Mouse (Mus musculus) liver, embryonic 14.5 days (tissue): ENCODE data around the gene Olfr231. TPM values are rescaled to one million over a fixed set of nuclear protein-coding genes. Genes with fewer than 3 reads are reported as not detected.
A peak's percentile ranks its signal among the peaks of the same experiment; 100 is the strongest.

ENCODE experiments used
- ATAC-seq: fragments of 200-750 bp; cut with Nextera tagmentation; 2 replicates; pipeline ENCODE4 v1.8.0; 2017; ENCODE audit warnings: moderate number of reproducible peaks, mild to moderate bottlenecking, moderate library complexity; ENCODE audit not compliant: insufficient read depth
- DNase-seq, 3 experiments: peaks; one replicate each; pipeline ENCODE4 v3.0.0-alpha.2; 2012 to 2013; ENCODE audit warnings: low read depth in 3 of 3, low spot score in 3 of 3
- H3K27ac ChIP-seq: fragments of 300-500 bp; sonication (generic); 2 replicates; pipeline ENCODE4 v1.5.1; 2014; ENCODE audit warnings: moderate library complexity, mild to moderate bottlenecking, control low read depth, inconsistent platforms
- H3K27me3 ChIP-seq: fragments of 300-500 bp; sonication (generic); 2 replicates; pipeline ENCODE4 v1.6.1; 2014; ENCODE audit warnings: mild to moderate bottlenecking, low read length, moderate library complexity; ENCODE audit not compliant: control insufficient read depth, insufficient read depth
- H3K36me3 ChIP-seq: fragments of 300-500 bp; sonication (generic); replicated peaks from 2 replicates; pipeline ENCODE4 v1.6.1; 2014; ENCODE audit warnings: low read depth; ENCODE audit not compliant: control insufficient read depth, insufficient read depth
- H3K4me1 ChIP-seq, 2 experiments: fragments of 200-500 bp in 1 of 2; fragments of 300-500 bp in 1 of 2; sonication (generic) in 1 of 2; replicated peaks; 2 replicates each; pipeline ENCODE4 v1.6.1; 2012 to 2014; ENCODE audit warnings: antibody characterized with exemption in 1 of 2, inconsistent platforms in 1 of 2, low read length in 1 of 2; ENCODE audit not compliant: control insufficient read depth in 2 of 2, insufficient read depth in 2 of 2
- H3K4me2 ChIP-seq: fragments of 300-500 bp; sonication (generic); 2 replicates; pipeline ENCODE4 v1.6.1; 2014; ENCODE audit warnings: low read depth, mild to moderate bottlenecking, control low read depth, moderate library complexity
- H3K4me3 ChIP-seq, 2 experiments: fragments of 200-500 bp in 1 of 2; fragments of 300-500 bp in 1 of 2; sonication (generic) in 1 of 2; 2 replicates each; pipeline ENCODE4 v1.5.1; 2012 to 2014; ENCODE audit warnings: low read depth in 2 of 2, low read length in 2 of 2, mild to moderate bottlenecking in 2 of 2, control low read depth in 1 of 2, inconsistent platforms in 1 of 2, moderate library complexity in 1 of 2; ENCODE audit not compliant: insufficient read depth in 1 of 2
- H3K9ac ChIP-seq: fragments of 300-500 bp; sonication (generic); replicated peaks from 2 replicates; pipeline ENCODE4 v1.6.1; 2014; ENCODE audit warnings: mild to moderate bottlenecking, control low read depth, moderate library complexity
- H3K9me3 ChIP-seq: fragments of 300-500 bp; sonication (generic); 2 replicates; pipeline ENCODE4 v1.6.1; 2016; ENCODE audit warnings: low read length, mixed read lengths; ENCODE audit not compliant: control insufficient read depth
- CTCF ChIP-seq: IDR thresholded peaks from 2 replicates; pipeline ENCODE4 v1.5.1; 2016; ENCODE audit warnings: antibody characterized with exemption, low read depth, control low read depth
- EP300 ChIP-seq: IDR thresholded peaks from 2 replicates; pipeline ENCODE4 v1.6.1; 2016; ENCODE audit warnings: antibody characterized with exemption, low read depth
- WGBS: fragments of 180-500 bp; shearing (Covaris S2); extraction: QIAGEN DNeasy Blood & Tissue Kit; methylation state at CpG from one replicate; pipeline ENCODE4 v1.1.7; 2014; ENCODE audit not compliant: insufficient replicate concordance; 5-methylcytosine and 5-hydroxymethylcytosine counted together
- polyA plus RNA-seq, 2 experiments: library from polyadenylated mRNA; depleted of rRNA in 1 of 2; stranded (reverse) in 1 of 2; unstranded in 1 of 2; fragments of >200 nt; fragmentation: Nextera tagmentation in 1 of 2; extraction: Ambion mirVana in 1 of 2; gene quantifications; 2 replicates each; pipeline versions ENCODE4 v1.2.1 to v1.2.3; 2012 to 2014

Gene Olfr231
- polyA plus RNA-seq, 2 experiments = not detected

- no peaks in the 10 kb centered on the region for H3K9me3 ChIP-seq
- TF ChIP-seq EP300 (no peak), CTCF (no peak)
- no peaks in the 10 kb centered on the region for H3K27me3 ChIP-seq
- H3K36me3 ChIP-seq = no peaks in the 10 kb centered on the region
- H3K4me1 ChIP-seq = peaks cover 0 to 7% of the 10 kb centered on the region in 2 experiments; a peak in 2 of 4 replicates
- WGBS = 60% methylated on average over 1 of the region's 1 CpGs
- H3K4me2 ChIP-seq = no peak within 1 kb of the TSS
- no peak within 1 kb of the TSS for H3K27ac ChIP-seq
- no peak within 1 kb of the TSS for H3K4me3 ChIP-seq
- ATAC-seq (no peak), DNase-seq (no peak)
- H3K9ac ChIP-seq = no peak within 1 kb of the TSS
Measured at GRCm38 (mm10) chr1:174155333-174155732, 34.4 kb upstream of the Olfr231 start, which contains the start of gene Olfr420. Olfr420 (plus strand) TSS chr1:174155633.

- Histone ChIP-seq H3K27ac (no peak overlapping the region), H3K4me3 (no peak overlapping the region), H3K9me3 (no peaks in the 10 kb centered on the region), H3K36me3 (no peaks in the 10 kb centered on the region), H3K9ac (no peak overlapping the region), H3K27me3 (no peaks in the 10 kb centered on the region), H3K4me1 (no peaks in the 10 kb centered on the region), H3K4me2 (no peak overlapping the region)
- DNase-seq (no peak), ATAC-seq (no peak)
- TF ChIP-seq CTCF (no peak), EP300 (no peak)
- 75% methylated on average over 2 of the region's 2 CpGs for WGBS
Measured at GRCm38 (mm10) chr1:174149289-174149688, 28.3 kb upstream of the Olfr231 start.

- DNase-seq (no peak), ATAC-seq (peak; percentile 22; the same call in 1 of the 2 replicates)
- no peak overlapping the region for H3K27ac ChIP-seq
- no peaks in the 10 kb centered on the region; the same call in 1 of the 2 replicates for H3K27me3 ChIP-seq
- no peak overlapping the region for H3K9ac ChIP-seq
- H3K36me3 ChIP-seq = no peaks in the 10 kb centered on the region
- WGBS = 73% methylated on average over 1 of the region's 1 CpGs
- no peaks in the 10 kb centered on the region for H3K4me1 ChIP-seq
- H3K4me3 ChIP-seq = no peak overlapping the region
- H3K9me3 ChIP-seq = no peaks in the 10 kb centered on the region
- H3K4me2 ChIP-seq = no peak overlapping the region
- no peak for TF ChIP-seq EP300
- no peak for TF ChIP-seq CTCF
Measured at GRCm38 (mm10) chr1:174146696-174147095, 25.7 kb upstream of the Olfr231 start.

- Histone ChIP-seq H3K4me2 (no peak overlapping the region), H3K9ac (no peak overlapping the region), H3K27ac (no peak overlapping the region), H3K4me3 (no peak overlapping the region), H3K36me3 (no peaks in the 10 kb centered on the region), H3K27me3 (no peaks in the 10 kb centered on the region; the same call in 1 of the 2 replicates), H3K9me3 (no peaks in the 10 kb centered on the region), H3K4me1 (no peaks in the 10 kb centered on the region)
- TF ChIP-seq EP300 (no peak), CTCF (no peak)
- DNase-seq (no peak), ATAC-seq (no peak)
- 31% methylated on average over 2 of the region's 2 CpGs for WGBS
Measured at GRCm38 (mm10) chr1:174141384-174141783, 20.4 kb upstream of the Olfr231 start.

GRCm38 (mm10) chr1:174131999-174132398 is 11.0 kb upstream of the Olfr231 start:
- no peaks in the 10 kb centered on the region for H3K9me3 ChIP-seq
- TF ChIP-seq CTCF (no peak), EP300 (no peak)
- H3K4me3 ChIP-seq = no peak overlapping the region
- 68% methylated on average over 3 of the region's 3 CpGs for WGBS
- no peaks in the 10 kb centered on the region for H3K36me3 ChIP-seq
- DNase-seq (no peak), ATAC-seq (no peak)
- no peaks in the 10 kb centered on the region for H3K4me1 ChIP-seq
- no peak overlapping the region for H3K27ac ChIP-seq
- H3K4me2 ChIP-seq = no peak overlapping the region
- H3K9ac ChIP-seq = no peak overlapping the region
- H3K27me3 ChIP-seq = no peaks in the 10 kb centered on the region
